Mouse (Mus musculus): ENCODE data around the gene Tymp. TPM values are rescaled to one million over a fixed set of nuclear protein-coding genes. Genes with fewer than 3 reads are reported as not detected.

Tymp gene
- polyA plus RNA-seq, 1 experiment from 2014 or later: 2.1 TPM

DNA sequence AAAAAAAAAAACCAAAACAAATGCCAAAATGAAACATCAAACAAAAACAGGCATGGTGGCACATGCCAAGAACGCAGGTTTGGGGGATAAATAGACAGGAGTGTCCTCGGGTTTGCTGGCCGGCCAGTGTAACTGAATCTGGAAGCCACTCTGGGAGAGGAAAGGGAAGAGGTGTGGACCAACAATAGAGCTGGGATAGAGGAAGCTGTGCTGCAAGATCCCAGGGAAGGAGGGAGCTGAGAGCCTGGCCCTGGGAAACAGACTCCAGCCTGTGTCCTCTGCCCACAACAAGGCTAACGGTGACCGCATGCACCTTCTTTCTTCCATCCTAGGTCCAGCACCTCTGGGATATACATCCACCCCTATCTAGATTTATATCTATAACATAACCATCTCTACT is 26.4 kb downstream of the Tymp start:
- Histone ChIP-seq H3K9ac (ENCODE audit: low read depth, low read length) (no peak overlapping the region), H3K9me3 (replicated peaks; ENCODE audit: low read length) (no peaks in the 10 kb centered on the region), H3K27ac (no peak overlapping the region), H3K36me3 (ENCODE audit: insufficient read depth, low read length) (peaks cover 31% of the 10 kb centered on the region), H3K4me2 (ENCODE audit: low read length) (no peak overlapping the region), H3K27me3 (ENCODE audit: insufficient read depth, low read length) (no peaks in the 10 kb centered on the region), H3K4me1 (replicated peaks; ENCODE audit: insufficient read depth, low read length) (no peaks in the 10 kb centered on the region; the same call in 1 of the 2 replicates), H3K4me3 (replicated peaks; ENCODE audit: low read depth, low read length) (no peak overlapping the region)
- ATAC-seq (replicated peaks; ENCODE audit: low FRiP score, low read depth) (no peak), DNase-seq (ENCODE audit: low spot score) (peak; percentile 22)
- WGBS: 74% methylated on average over 5 of the region's 5 CpGs
- TF ChIP-seq CTCF (IDR thresholded peaks at IDR 0.05; ENCODE audit: low read depth): no peak

DNA sequence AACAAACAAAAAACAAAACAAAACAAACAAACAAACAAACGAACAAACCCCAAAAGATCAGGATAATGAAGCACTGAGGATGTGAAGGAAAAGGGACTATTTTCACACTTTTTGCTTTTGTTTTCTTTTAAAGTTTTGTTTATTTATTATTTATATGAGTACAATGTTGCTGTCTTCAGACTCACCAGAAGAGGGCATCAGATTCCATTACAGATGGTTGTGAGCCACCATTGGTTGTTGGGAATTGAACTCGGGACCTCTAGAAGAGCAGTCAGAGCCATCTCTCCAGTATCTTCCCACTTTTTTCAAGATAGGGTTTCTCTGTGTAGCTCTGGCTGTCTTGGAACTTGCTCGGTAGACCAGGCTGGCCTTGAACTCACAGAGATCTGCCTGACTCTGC is 33.5 kb downstream of the Tymp start:
- Histone ChIP-seq H3K27ac (no peak overlapping the region), H3K36me3 (ENCODE audit: insufficient read depth, low read length) (no peaks in the 10 kb centered on the region), H3K4me3 (replicated peaks; ENCODE audit: low read depth, low read length) (no peak overlapping the region), H3K9ac (ENCODE audit: low read depth, low read length) (no peak overlapping the region), H3K9me3 (replicated peaks; ENCODE audit: low read length) (no peaks in the 10 kb centered on the region), H3K4me2 (ENCODE audit: low read length) (no peak overlapping the region), H3K27me3 (ENCODE audit: insufficient read depth, low read length) (no peaks in the 10 kb centered on the region), H3K4me1 (replicated peaks; ENCODE audit: insufficient read depth, low read length) (no peaks in the 10 kb centered on the region)
- no peak for DNase-seq (ENCODE audit: low spot score)
- 90% methylated on average over 3 of the region's 3 CpGs for WGBS
- TF ChIP-seq CTCF (IDR thresholded peaks at IDR 0.05; ENCODE audit: low read depth): peak; percentile 50
- ATAC-seq (replicated peaks; ENCODE audit: low FRiP score, low read depth): no peak

GRCm38 (mm10) chr15:89341678-89342077 is 35.2 kb downstream of the Tymp start:
- peak; percentile 24; the same call in 1 of the 2 replicates for TF ChIP-seq CTCF (IDR thresholded peaks at IDR 0.05; ENCODE audit: low read depth)
- DNase-seq (ENCODE audit: low spot score): no peak
- no peak for ATAC-seq (replicated peaks; ENCODE audit: low FRiP score, low read depth)
- Histone ChIP-seq H3K4me1 (replicated peaks; ENCODE audit: insufficient read depth, low read length) (no peaks in the 10 kb centered on the region), H3K9me3 (replicated peaks; ENCODE audit: low read length) (no peaks in the 10 kb centered on the region), H3K27ac (no peak overlapping the region), H3K36me3 (ENCODE audit: insufficient read depth, low read length) (no peaks in the 10 kb centered on the region), H3K9ac (ENCODE audit: low read depth, low read length) (no peak overlapping the region), H3K27me3 (ENCODE audit: insufficient read depth, low read length) (no peaks in the 10 kb centered on the region), H3K4me3 (replicated peaks; ENCODE audit: low read depth, low read length) (no peak overlapping the region), H3K4me2 (ENCODE audit: low read length) (no peak overlapping the region)
- WGBS: 19% methylated on average over 1 of the region's 1 CpGs

DNA sequence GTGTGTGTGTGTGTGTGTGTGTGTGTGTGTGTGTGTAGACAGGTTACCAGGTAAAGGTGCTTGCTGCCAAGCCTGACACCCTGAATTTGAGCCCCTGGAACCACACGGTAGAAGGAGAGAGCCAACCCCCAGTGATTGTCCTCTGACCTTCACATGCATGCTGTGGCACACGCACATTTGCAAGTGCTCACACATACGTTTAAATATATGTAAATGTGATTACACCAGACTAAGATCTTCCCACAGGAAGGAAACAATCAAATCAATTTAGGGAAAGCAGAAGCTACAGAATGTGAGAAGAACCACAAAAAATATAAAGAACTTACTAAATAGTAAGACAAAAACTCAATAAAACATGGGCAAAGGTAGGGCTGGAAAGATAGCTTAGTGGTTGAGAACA is 36.7 kb downstream of the Tymp start:
- no peaks in the 10 kb centered on the region for H3K9me3 ChIP-seq (replicated peaks; ENCODE audit: low read length)
- no peaks in the 10 kb centered on the region for H3K4me1 ChIP-seq (replicated peaks; ENCODE audit: insufficient read depth, low read length)
- H3K4me3 ChIP-seq (replicated peaks; ENCODE audit: low read depth, low read length): no peak overlapping the region
- H3K27ac ChIP-seq: no peak overlapping the region
- H3K4me2 ChIP-seq (ENCODE audit: low read length): no peak overlapping the region
- TF ChIP-seq CTCF (IDR thresholded peaks at IDR 0.05; ENCODE audit: low read depth): no peak
- no peaks in the 10 kb centered on the region for H3K36me3 ChIP-seq (ENCODE audit: insufficient read depth, low read length)
- WGBS: 83% methylated on average over 3 of the region's 3 CpGs
- H3K9ac ChIP-seq (ENCODE audit: low read depth, low read length): no peak overlapping the region
- no peaks in the 10 kb centered on the region for H3K27me3 ChIP-seq (ENCODE audit: insufficient read depth, low read length)
- DNase-seq (ENCODE audit: low spot score) (no peak), ATAC-seq (replicated peaks; ENCODE audit: low FRiP score, low read depth) (no peak)

GRCm38 (mm10) chr15:89339696-89340095 is 37.1 kb downstream of the Tymp start:
- no peak overlapping the region for H3K4me2 ChIP-seq (ENCODE audit: low read length)
- no peaks in the 10 kb centered on the region for H3K36me3 ChIP-seq (ENCODE audit: insufficient read depth, low read length)
- no peak overlapping the region for H3K4me3 ChIP-seq (replicated peaks; ENCODE audit: low read depth, low read length)
- H3K4me1 ChIP-seq (replicated peaks; ENCODE audit: insufficient read depth, low read length): no peaks in the 10 kb centered on the region
- no peak overlapping the region for H3K27ac ChIP-seq
- DNase-seq (ENCODE audit: low spot score): no peak
- no peaks in the 10 kb centered on the region for H3K27me3 ChIP-seq (ENCODE audit: insufficient read depth, low read length)
- no peaks in the 10 kb centered on the region for H3K9me3 ChIP-seq (replicated peaks; ENCODE audit: low read length)
- WGBS: 88% methylated on average over 2 of the region's 2 CpGs
- TF ChIP-seq CTCF (IDR thresholded peaks at IDR 0.05; ENCODE audit: low read depth): no peak
- ATAC-seq (replicated peaks; ENCODE audit: low FRiP score, low read depth): no peak
- H3K9ac ChIP-seq (ENCODE audit: low read depth, low read length): no peak overlapping the region

GRCm38 (mm10) chr15:89336422-89336821 is 40.4 kb downstream of the Tymp start:
- ATAC-seq (replicated peaks; ENCODE audit: low FRiP score, low read depth) (no peak), DNase-seq (ENCODE audit: low spot score) (no peak)
- Histone ChIP-seq H3K4me1 (replicated peaks; ENCODE audit: insufficient read depth, low read length) (no peaks in the 10 kb centered on the region), H3K4me3 (replicated peaks; ENCODE audit: low read depth, low read length) (no peak overlapping the region), H3K27me3 (ENCODE audit: insufficient read depth, low read length) (no peaks in the 10 kb centered on the region), H3K27ac (no peak overlapping the region), H3K9ac (ENCODE audit: low read depth, low read length) (no peak overlapping the region), H3K9me3 (replicated peaks; ENCODE audit: low read length) (no peaks in the 10 kb centered on the region), H3K4me2 (ENCODE audit: low read length) (no peak overlapping the region), H3K36me3 (ENCODE audit: insufficient read depth, low read length) (no peaks in the 10 kb centered on the region)
- TF ChIP-seq CTCF (IDR thresholded peaks at IDR 0.05; ENCODE audit: low read depth): no peak
- WGBS: 81% methylated on average over 14 of the region's 14 CpGs
